Mouse (Mus musculus): ENCODE measurements around the gene Rhob.

The Rhob gene

DNA sequence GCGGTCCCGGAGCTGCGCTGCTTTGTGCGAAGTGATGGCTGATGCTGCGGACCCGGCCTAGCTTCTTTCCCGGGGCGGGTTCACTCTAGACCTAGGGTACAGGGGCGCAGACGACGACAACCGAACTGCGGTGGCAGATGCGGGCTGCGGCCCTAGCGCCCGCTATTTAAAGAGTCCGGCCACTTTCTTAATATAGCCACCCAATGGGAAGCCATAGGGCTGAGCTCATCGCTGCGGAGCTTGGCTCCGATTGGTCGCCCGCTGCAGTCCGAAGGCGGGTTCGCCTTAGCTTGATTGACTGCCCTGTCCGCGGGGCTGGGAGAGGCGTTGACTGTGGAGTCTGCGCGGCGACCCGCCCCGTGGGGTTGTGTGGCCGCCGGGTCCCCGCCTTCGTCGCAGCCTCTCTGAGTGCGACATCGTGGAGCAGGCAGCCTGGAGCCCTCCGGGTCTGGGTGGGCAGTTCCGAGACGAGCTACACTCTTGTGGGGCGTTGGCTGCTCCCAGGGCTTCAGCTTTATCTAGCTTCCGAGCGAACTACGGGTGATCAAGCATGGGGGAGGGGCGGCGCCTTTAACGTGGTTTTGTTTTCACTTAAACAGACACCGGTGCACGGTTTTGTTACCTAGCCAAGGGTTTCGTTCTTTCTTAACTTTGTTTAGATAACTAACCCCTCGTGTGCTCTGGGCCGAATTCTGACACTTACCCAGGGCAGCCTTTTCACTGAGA, at the start of gene Rhob:
Gene Rhob, minus strand, starts transcription at position 139 of the 726 bp plus-strand sequence.
- in situ Hi-C loops (cut with MboI, MseI) = loop anchor here (5.0 kb wide), 1 partner anchor 178 kb away; no protein-coding TSS in a partner anchor

DNA sequence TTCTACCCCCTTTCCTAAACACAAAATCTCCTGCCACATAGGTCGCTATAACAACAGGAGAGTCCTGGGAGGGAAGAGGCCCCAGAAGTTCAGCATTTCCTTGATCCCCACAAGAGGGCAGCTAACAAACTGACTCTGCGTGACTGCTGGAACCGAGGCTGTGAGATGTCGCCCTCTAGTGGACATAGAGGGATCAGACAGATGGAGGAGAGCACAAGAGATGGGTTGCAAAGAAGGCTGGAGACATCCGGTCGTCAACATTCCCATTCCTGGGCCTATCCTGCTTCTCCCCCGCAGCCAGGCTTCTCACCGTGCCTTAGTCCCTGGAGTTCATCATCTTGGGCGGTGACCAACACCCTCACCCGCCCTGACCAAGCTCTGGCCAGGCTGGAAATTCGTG, 47.5 kb upstream of the Rhob start:
- in situ Hi-C loops (cut with MboI, MseI) = loop anchor here (25.0 kb wide), 1 partner anchor 1840 kb away; the partner anchor contains the start of gene Rdh14

DNA sequence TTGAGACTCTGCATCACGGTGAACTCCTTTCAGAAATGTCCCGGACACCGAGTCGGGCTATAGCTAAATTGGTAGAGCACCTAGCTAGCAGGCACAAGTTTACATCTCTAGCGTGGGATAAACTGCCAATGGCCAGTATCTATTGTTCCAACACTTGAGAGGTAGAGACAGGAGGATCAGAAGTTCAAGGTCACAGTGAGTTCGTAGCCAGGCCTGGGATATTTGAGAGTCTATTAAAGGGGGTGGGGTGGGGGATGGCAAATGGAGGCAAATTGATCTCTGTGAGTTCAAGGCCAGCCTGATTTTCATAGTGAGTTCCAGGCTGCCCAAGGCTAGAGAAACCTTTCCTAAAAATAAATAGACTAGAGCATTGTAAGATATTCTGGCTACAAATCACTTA, 47.0 kb upstream of the Rhob start:
- in situ Hi-C loops (cut with MboI, MseI) = loop anchor here (25.0 kb wide), 1 partner anchor 1840 kb away; the partner anchor contains the start of gene Rdh14

DNA sequence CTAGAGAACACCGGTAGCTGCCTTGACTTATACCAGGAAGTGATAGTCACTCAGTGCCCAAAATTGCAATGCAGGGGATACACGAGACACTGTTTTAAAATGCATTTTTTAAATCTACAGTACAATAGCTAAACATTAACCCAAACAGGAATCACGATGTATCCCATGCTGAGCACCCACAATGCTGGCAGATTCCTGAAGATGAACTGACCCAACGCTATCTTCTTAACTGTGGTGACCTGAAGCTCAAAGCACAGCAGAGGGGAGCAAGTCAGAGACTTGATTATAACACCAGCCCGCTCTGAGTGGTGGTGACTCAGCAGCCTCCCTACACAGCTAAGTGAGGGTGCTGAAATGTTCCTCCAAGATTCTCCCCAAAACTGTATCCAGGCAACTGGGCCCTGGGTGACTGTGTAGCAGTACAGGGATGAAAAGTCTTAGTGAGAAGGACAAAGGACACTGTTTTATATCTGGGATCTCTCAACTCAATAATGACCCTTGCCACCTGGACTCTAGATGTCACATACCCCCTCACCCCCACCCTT, 45.3 kb upstream of the Rhob start:
- in situ Hi-C loops (cut with MboI, MseI) = loop anchor here (25.0 kb wide), 1 partner anchor 1842 kb away; the partner anchor contains the start of gene Rdh14

DNA sequence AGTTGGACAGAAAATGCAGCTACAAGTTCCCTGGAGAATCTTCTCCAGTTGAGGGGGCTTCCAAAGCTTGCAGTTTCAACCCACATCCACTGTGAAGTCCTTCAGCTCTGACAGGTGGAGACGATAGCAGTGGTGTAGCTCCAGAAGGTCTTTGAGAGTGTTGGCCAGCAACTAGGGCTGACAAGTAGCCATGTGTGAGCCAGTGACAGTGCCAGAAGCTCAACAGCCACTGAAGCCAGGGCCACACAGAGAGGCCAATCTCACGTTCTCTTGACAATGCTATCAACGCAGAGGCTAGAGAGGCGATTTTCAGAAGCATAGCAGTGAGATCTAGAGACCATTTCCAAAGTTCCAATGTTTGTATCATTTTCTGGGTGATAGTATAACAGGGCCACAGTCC, 42.6 kb upstream of the Rhob start:
- in situ Hi-C loops (cut with MboI, MseI) = loop anchor here (25.0 kb wide), 1 partner anchor 1845 kb away; the partner anchor contains the start of gene Rdh14

DNA sequence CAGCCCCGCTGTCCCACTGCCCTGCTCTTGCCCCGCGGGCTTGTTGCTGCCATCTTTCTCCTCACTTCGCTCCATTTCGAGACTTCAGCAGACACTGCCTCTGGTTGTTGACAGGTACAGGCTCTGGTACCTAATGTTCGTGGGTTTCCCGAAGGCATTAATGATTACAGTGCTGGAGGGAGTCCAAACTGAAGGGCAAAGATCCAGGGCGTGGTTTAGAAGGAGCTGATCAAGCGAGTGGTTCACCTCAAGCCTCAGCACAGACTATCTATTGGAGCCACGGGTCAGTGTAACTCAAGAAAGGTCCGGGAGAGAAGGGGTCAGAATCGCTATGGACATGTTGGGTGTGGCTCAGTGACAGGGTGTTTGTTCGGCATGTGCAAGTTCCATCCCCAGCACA, 39.7 kb upstream of the Rhob start:
- in situ Hi-C loops (cut with MboI, MseI) = loop anchor here (25.0 kb wide), 1 partner anchor 1848 kb away; the partner anchor contains the start of gene Rdh14

DNA sequence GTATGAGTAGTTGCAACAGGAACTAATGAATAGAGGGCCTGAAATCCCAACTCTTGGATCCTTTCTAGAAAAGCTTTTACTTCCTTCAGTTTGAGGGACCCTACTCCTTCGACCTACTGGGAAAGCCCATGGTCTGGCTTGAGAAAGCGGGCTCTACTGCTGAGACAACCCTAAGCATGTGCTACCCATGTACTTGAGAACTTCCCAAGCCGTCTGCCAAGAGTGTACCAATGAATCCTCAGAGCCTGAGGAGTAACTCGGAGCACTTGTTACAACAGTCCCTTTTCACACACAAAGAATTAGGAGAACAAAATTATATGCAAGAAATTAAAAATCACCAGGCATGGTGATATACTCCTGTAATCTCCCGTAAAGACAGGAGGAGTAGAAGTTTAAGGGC, 37.5 kb upstream of the Rhob start:
- in situ Hi-C loops (cut with MboI, MseI) = loop anchor here (25.0 kb wide), 1 partner anchor 1850 kb away; the partner anchor contains the start of gene Rdh14

DNA sequence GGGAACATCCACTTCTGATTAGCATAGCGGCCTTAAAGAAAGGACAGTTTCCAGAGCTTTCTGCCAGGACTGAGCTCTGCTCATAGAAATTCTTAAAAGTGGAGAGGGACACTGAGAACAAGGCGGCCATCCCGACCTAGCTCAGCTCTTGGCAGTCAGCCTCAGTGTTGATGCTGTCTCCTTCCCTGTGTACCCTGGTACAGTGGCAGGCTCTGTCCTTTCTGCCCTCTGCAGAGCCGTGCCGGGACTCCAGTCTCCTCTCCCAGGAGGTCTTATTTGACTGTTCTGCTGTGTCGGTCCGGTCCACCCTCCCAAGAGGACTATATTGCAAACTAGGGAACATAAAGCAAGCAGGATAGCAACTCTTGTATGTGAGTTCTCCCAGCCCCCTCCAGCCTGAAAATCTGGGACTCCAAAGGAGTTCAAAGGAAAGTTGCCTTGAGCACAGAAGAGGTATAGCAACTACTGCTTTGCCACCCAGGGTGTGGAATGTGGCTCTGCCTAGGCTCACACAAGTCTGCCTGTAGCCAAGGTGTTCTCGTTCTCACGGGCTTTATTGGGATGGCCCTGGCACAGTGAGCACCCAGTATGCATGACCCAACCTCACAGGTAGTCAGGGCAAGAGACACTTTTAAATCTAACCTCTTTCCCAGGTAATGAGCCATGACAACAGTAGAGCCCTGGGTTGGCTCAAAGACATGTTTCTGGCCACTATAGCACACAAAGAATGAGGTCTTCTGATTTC, 36.6 kb upstream of the Rhob start:
- in situ Hi-C loops (cut with MboI, MseI) = loop anchor here (25.0 kb wide), 1 partner anchor 1851 kb away; the partner anchor contains the start of gene Rdh14

DNA sequence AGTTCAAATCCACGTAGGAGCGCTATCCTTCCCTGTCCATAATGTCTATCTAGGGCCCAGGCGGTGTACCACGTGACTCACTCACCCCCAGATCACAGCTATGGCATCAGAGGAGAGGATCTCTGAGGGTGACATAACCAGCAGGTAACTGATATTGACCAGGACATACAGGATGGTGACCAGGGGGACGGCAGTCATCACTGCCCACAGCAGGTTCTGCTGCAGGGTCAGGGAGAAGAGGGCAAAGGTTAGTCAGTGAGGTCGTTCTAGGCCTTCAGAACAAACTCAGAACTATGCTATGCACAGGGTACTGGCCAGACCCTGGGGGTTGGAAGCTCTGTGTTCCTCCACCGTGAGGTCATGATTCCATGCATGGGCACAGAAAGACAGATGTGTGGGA, 35.8 kb upstream of the Rhob start:
- in situ Hi-C loops (cut with MboI, MseI) = loop anchor here (25.0 kb wide), 1 partner anchor 1852 kb away; the partner anchor contains the start of gene Rdh14

DNA sequence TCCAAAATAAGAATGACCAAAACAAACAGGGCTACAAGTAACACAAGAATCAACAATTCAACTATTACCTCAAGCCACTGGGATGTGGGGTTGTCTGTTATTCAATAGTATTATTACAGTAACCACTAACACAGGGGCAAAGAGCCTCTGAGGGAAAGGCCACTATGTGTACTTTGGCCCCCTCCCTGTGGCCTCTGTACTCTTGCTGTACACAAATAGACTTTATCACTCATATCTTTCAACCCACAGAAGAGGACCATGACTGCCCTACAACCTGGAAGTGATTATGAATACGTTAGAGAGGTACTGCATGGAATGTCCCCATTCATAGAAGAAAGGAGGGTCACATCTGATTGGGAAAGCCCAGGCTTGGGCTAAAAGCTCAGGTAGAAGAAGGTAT, 35.1 kb upstream of the Rhob start:
- in situ Hi-C loops (cut with MboI, MseI) = loop anchor here (25.0 kb wide), 1 partner anchor 1852 kb away; the partner anchor contains the start of gene Rdh14

DNA sequence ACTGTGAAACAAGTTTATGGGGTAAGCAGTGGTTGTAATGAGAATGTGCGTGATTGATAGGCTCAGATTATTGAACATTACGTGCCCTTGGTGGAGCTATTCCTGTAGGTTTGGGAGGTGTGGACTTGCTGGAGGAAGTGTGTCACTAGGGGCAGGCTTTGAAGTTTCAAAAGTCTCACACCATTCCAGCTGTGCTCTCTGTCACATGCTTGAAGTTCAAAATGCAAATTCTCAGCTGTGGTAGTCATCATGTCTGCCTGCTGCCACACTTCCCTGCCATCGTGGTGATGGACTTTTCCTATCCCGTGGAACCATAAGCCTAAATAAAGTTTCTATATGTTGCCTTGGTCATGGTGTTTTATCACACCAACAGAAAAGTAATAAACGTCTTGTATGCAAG, 28.0 kb upstream of the Rhob start:
- in situ Hi-C loops (cut with MboI, MseI) = loop anchor here (25.0 kb wide), 1 partner anchor 1860 kb away; the partner anchor contains the start of gene Rdh14

DNA sequence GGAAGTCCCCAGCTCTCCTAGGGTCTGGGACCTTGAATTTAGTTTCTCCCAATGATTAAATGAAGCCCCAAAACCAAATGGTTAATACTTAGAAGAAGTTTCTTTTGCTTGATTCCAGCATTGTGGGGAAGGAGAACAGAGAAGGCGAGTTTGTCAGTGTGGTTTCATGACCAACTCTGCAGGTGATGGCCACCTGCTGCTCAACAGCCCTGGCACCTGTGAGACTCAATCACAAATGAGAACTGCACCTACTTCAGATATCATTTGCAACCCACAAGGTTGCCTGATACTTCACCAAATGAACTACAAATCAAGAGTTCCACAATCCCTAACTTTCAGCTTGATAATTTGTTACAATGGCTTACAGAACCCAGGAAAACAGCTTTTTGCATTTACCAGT, 27.4 kb upstream of the Rhob start:
- in situ Hi-C loops (cut with MboI, MseI) = loop anchor here (25.0 kb wide), 1 partner anchor 1860 kb away; the partner anchor contains the start of gene Rdh14

DNA sequence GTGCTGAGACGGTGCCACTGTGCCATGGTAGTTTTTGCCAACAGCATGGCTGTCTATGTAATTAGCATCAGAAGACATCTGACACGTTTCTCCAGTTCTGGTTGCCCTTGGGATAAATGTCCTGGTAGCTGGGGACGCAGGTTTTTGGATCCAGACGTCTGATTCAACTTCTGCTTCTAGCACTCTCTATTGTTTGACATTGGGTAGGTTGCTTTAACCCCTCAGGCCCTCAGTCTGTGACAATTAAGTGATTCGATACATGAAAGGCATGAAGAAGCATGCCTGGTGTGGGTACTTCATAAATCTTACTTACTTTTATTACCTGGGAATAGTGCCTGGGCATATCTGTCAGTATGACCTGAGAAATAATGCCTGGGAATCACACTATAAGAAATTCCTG, 24.3 kb upstream of the Rhob start:
- in situ Hi-C loops (cut with MboI, MseI) = no loop called here

DNA sequence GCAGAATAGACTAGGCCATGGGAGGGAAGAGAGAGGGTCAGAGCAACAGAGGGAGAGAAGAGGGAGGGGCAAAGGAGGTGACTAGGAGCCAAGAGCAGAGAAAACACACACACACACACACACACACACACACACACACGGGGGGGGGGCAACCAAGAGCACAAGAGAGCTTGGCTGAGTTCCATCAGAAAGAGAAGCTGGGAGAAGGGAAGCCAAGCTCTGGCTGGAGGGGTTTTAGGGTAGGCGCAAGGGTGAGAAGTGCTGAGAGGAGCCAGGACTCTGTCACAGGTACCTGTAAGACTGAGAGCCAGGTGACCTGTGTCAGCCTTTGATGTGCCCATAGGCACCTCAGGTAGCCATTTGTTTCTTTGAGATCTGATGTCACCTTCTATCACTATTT, 22.9 kb upstream of the Rhob start:
- in situ Hi-C loops (cut with MboI, MseI) = no loop called here

DNA sequence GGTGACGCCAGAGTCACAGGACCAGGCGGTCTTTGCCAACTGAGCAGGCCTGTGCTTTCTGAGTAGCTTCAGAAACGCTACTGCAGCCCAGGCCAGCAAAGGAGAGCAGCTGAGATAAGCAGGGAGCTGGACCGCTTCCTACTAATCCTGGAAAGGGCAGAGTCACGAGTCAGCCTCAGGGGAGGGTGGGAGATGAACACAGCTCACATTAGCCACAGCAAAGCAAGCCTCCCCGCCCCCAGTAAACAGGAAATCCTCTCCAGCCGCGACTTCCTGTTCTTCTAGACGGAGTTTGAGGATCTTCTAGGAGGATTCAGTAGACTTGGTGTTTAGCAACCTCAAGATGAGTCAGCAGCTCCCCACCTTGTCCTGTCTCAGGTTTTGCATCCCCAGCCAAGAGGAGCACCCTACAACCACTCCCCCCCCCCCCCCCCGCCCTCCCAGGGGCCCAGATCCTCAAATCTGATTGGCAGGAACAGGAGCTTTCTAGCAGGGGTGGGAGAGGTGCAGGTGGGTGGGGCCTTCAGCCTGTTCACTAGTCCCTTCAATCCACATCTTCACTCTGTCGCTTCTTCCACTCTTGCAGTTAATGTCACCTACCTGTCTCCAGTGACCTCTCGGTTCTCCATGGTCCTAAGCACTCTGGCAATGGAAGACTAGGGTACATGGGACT, 21.7 kb upstream of the Rhob start:
- in situ Hi-C loops (cut with MboI, MseI) = no loop called here

DNA sequence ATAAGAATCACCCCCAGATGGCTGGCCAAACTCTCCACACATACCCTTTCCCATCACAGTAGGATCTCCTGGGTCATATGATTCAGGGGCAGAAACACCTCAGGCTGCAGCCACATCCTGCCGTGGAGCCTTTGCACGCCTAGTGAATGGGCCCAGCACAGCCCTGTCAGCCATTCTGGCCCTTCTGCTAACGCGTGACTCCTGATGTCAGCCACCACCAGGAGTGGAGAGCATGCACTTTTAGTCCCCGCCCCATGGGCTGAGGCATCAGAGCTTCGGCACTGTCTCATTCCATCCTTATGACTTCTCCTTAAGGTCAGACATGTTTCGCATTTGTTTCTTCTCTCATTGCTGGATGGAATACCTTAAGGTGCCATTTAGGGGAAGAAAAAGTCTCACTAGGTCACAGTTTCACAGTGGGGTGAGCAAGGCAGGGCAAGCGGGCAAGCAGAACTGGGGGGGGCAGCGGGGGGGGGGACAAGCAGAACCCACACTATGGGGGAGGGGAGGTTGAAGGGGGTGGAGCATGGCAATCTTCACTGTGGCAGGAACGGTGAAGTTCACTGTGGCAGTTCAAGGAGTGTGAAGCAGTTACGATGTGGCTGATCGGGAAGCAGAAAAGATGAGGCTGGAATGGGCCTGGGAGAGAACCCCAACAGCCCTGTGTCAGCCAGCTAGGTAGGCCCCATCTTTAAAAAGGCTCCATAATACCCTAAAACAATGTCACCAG, 19.8 kb upstream of the Rhob start:
- in situ Hi-C loops (cut with MboI, MseI) = no loop called here

DNA sequence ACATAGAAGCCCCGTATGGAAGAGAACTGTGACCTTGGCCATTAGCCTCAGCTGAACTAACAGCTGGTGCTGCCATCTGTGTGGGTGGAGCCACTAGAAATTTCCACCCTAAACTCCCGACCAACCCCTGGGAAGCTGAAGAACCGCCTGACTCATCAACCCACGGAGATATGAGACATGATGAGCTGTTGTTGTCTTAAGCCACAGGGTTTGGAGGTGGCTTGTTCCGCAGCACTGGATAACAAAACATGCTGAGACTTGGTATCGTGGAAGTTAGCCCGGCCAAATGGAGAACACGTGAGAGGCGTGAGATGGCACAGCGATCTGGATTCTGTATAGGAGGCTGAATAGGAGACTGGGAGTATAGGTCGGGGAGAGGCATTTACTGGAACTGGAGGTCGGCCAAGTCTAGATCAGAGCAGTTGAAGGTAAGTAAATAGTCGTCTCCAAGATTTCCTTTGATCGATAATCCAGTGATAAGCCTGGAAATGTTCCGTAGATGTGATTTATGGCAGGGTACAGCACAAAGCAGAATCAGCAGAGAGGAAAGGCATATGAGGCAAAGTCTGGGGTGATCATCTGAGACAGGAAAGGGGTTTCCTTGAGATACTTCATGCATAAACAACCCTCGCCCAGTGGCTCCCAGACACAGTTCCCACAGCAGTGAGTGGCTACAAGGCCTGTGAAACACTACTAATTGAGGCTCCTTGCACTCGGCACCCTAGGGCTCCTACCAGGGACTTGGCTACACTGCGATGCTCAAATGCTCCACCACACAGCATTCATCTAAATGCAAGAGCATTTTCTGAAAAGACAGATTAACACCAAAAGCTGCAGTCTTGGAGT, 11.5 kb upstream of the Rhob start:
- in situ Hi-C loops (cut with MboI, MseI) = no loop called here

DNA sequence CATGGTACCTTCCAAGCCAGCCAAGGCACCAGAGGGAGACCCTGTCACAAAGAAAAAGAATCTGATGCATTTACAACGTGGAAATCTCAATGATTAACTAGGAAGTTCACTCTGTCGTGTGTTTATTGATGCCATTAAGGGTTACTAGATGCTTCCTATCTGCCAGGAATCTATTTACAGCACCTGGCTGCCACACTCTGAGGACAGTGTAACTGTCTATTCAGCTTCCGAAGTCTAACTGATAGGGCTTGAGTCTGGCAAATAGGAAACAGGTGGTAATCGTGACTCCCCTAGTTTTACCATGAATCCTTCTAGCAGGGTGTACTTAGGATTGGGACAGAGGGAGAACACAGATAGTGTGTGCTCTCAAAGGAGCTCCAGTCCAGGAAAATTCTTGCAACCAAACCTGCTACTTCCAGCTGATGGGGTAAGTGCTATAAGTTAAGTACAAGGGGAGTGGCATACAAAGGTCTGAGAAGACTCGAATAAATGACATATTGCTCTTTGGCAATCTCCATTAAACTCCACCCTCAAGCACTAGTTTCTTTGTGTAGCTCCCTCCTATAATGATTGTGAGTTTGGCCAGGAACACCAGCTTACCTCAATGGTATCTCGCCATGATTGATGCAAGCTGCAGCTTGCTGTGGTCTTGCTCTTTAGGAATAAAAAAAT, 10.6 kb upstream of the Rhob start:
- in situ Hi-C loops (cut with MboI, MseI) = no loop called here

DNA sequence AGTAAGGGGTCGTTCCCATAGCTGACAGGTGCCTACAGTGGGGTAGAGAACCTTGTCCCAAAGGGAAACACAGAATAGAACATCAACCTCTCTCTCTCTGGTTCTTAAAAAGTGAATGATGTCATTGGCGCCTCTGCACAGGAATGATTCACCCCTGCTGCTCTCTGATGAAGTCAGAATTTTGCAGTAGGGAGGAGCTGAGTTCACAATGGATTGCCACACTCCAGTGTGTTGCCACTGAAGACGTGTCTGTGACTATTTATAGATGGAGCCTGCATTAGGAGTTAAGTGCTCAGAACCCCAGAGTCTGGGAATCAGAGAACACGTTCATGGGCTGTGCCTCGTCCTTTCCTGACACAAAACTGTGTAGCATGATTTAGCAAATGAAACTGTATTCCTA, 9.9 kb upstream of the Rhob start:
- in situ Hi-C loops (cut with MboI, MseI) = no loop called here
